ENCODE assay signal across 21 mouse cellular contexts in the genomic region with DNA sequence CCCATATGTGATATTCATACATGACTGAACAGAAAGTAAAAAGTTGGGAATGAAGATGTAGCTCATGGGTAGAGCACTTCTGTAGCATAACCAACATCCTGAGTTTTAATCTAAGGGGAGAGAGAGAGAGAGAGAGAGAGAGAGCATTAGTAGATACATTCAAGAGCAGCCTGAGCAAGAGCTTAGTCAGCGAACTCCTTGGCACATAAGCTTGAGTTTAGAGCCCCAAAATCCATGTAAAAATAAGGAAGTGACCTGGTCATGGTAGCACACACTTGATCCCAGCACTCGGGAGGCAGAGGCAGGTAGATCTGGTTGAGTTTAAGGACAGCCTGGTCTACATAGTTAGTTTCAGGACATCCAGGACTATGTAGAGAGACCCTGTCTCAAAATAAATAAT. TPM values are rescaled to one million over a fixed set of nuclear protein-coding genes. Genes with fewer than 3 reads are reported as not detected.
DNase-seq lines count a peak whose midpoint lies in the region; ATAC-seq and TF ChIP-seq lines count a peak whose summit lies in the region.
"Had no signal": no experiment of that assay in that cellular context is flagged by ENCODE, and none has a peak within 500 bp of the region (broad histone marks: within the 10 kb centered on the region; RNA-seq: fewer than 3 reads in every experiment).

No protein-coding gene starts in this region.

- H3K4me1 ChIP-seq in spleen, adult 2 months (ENCODE audit: control insufficient read depth, insufficient read depth, insufficient read length), result peaks cover 6% of the 10 kb centered on the region; the same call in 1 of the 2 replicates
- H3K4me1 ChIP-seq: forebrain, embryonic 12.5 days; hindbrain, embryonic 13.5 days had no signal

- TF ChIP-seq CTCF in spleen, adult 2 months (IDR thresholded peaks at IDR 0.05; ENCODE audit: extremely low read depth, insufficient read depth, insufficient read length, insufficient replicate concordance), result no peak

- peak; percentile 23 for ATAC-seq in CD4-positive, CD25-positive, alpha-beta regulatory T cell, adult 4 months
- ATAC-seq: forebrain, embryonic 16.5 days; hindbrain, postnatal 0 days had no signal

- no peaks in the 10 kb centered on the region for H3K36me3 ChIP-seq in spleen, adult 2 months (ENCODE audit: control insufficient read depth, insufficient read depth, low read length)
- H3K36me3 ChIP-seq in myocyte (ENCODE audit: control insufficient read depth, insufficient read depth), result no peaks in the 10 kb centered on the region
- H3K36me3 ChIP-seq: embryonic facial prominence, embryonic 12.5 days; forebrain, embryonic 12.5 days; heart, embryonic 13.5 days; hindbrain, embryonic 13.5 days had no signal

- H3K27ac ChIP-seq in spleen, adult 2 months (ENCODE audit: insufficient read depth, low read length), result 0 out of 2 replicates have a peak overlapping the region, but pooled peaks have one; percentile 25
- H3K27ac ChIP-seq: embryonic facial prominence, embryonic 12.5 days; forebrain, embryonic 12.5 days; heart, adult 2 months; heart, embryonic 13.5 days; hindbrain, embryonic 13.5 days; hindbrain, postnatal 0 days had no signal

- TF ChIP-seq POLR2A in spleen, adult 2 months (IDR thresholded peaks at IDR 0.05; ENCODE audit: low read depth, low read length), result no peak
- no peak for TF ChIP-seq POLR2A in myocyte (IDR thresholded peaks at IDR 0.05; ENCODE audit: insufficient read length, low read depth)

- no peaks in the 10 kb centered on the region for H3K79me2 ChIP-seq in myocyte (ENCODE audit: control insufficient read depth, insufficient read depth)

- no peak overlapping the region for H3K4me3 ChIP-seq in spleen, adult 2 months (ENCODE audit: extremely low read depth, insufficient read depth, insufficient read length)
- no peak overlapping the region for H3K4me3 ChIP-seq in myocyte
- H3K4me3 ChIP-seq: embryonic facial prominence, embryonic 12.5 days; forebrain, embryonic 12.5 days; heart, adult 2 months; heart, embryonic 13.5 days; hindbrain, embryonic 13.5 days had no signal

- DNase-seq in spleen, adult 2 months (ENCODE audit: low read depth in 1 of 2, low spot score in 2 of 2), result no peak
- DNase-seq in spleen, adult 18-20 months, result no peak
- DNase-seq in NIH3T3 (ENCODE audit: low read depth), result peak; percentile 35
- DNase-seq in embryo, embryonic 9.5 days (ENCODE audit: extremely low spot score), result no peak
- DNase-seq in adipocyte (ENCODE audit: low spot score), result no peak
- DNase-seq: adrenal gland, adult 8-10 months; adrenal gland, postnatal 36 days; cerebellum, adult 2 months; cerebellum, postnatal 10 days; embryo, embryonic 11 days; gastrocnemius, postnatal 10 days; heart, postnatal 14 days had no signal

- H3ac ChIP-seq in myocyte (ENCODE audit: control insufficient read depth, insufficient read length), result no peak overlapping the region

- peak overlapping the region; percentile 50 for H3K4me2 ChIP-seq in myocyte (ENCODE audit: low read depth)
- H3K4me2 ChIP-seq: embryonic facial prominence, embryonic 12.5 days; forebrain, embryonic 12.5 days; heart, embryonic 13.5 days; hindbrain, embryonic 13.5 days had no signal

- no peaks in the 10 kb centered on the region for H3K27me3 ChIP-seq in spleen, adult 2 months (ENCODE audit: control insufficient read depth, insufficient read depth, low read length)
- H3K27me3 ChIP-seq in myocyte (ENCODE audit: control insufficient read depth, insufficient read depth, insufficient read length), result no peaks in the 10 kb centered on the region
- H3K27me3 ChIP-seq: embryonic facial prominence, embryonic 12.5 days; forebrain, embryonic 12.5 days; heart, embryonic 13.5 days; hindbrain, embryonic 13.5 days had no signal

- WGBS in spleen, adult 2 months, result 67% methylated on average over 2 of the region's 2 CpGs

TF ChIP-seq in myocyte, 11 proteins besides CTCF, POLR2A, EP300 and RAD21:
- TF ChIP-seq MYOG (IDR thresholded peaks at IDR 0.05; ENCODE audit: control insufficient read depth in 1 of 3, insufficient read depth in 1 of 3, insufficient read length in 2 of 3, low read depth in 2 of 3) (no peak), POLR2AphosphoS2 (IDR thresholded peaks at IDR 0.05; ENCODE audit: insufficient read length, low read depth) (no peak), MYOD1 (IDR thresholded peaks at IDR 0.05; ENCODE audit: control insufficient read depth in 1 of 3, insufficient read length in 2 of 3, low read depth in 2 of 3) (no peak), CEBPB (IDR thresholded peaks at IDR 0.05; ENCODE audit: insufficient read depth, poor library complexity, severe bottlenecking) (no peak), TCF3 (IDR thresholded peaks at IDR 0.05; ENCODE audit: insufficient read length, low read depth) (no peak)

RNA-seq across cellular contexts. Expression of a gene that starts 8.5 kb away (rescaled TPM):
- polyA plus RNA-seq in spleen, adult 2 months (2012; rRNA removed), result 52.6 and 54.0 TPM in 2 replicates
- 10 to 100 TPM; 22.4 to 23.9 TPM for polyA plus RNA-seq in CD4-positive, CD25-positive, alpha-beta regulatory T cell, adult 4 months (2017; shearing (Covaris generic))
- polyA plus RNA-seq in myocyte (2012; fragmentation: generic; extraction: Trizol), result 159 TPM
